Mouse (Mus musculus) heart, embryonic 14.5 days (tissue): ENCODE results near the gene Pml. TPM values are rescaled to one million over a fixed set of nuclear protein-coding genes. Genes with fewer than 3 reads are reported as not detected.
A peak's percentile ranks its signal among the peaks of the same experiment; 100 is the strongest.
"Not testable (repeated sequence)": the region's sequence is repeated elsewhere in the genome, so short reads cannot be mapped to it uniquely, and the experiment has no call there.

Experiments
- ATAC-seq: fragments of 200-750 bp; cut with Nextera tagmentation; 2 replicates; pipeline ENCODE4 v1.8.0; 2017; ENCODE audit warnings: low read depth, moderate TSS enrichment; ENCODE audit not compliant: insufficient number of reproducible peaks, insufficient read depth, low FRiP score
- H3K27ac ChIP-seq, 2 experiments: fragments of 200-500 bp in 1 of 2; fragments of 300-500 bp in 1 of 2; sonication (generic) in 1 of 2; replicated peaks in 1 of 2; 2 replicates each; pipeline ENCODE4 v1.5.1; 2012 to 2014; ENCODE audit warnings: low read depth in 2 of 2, low read length in 2 of 2, control low read depth in 1 of 2, mild to moderate bottlenecking in 1 of 2, mixed read lengths in 1 of 2; ENCODE audit not compliant: control insufficient read depth in 1 of 2, insufficient read depth in 1 of 2
- H3K27me3 ChIP-seq: fragments of 300-500 bp; sonication (generic); 2 replicates; pipeline ENCODE4 v1.6.1; 2014; ENCODE audit warnings: mild to moderate bottlenecking, low read length, control low read depth; ENCODE audit not compliant: control insufficient read depth, insufficient read depth
- H3K36me3 ChIP-seq: fragments of 300-500 bp; sonication (generic); 2 replicates; pipeline ENCODE4 v1.6.1; 2014; ENCODE audit warnings: mild to moderate bottlenecking, control low read depth, low read length, mixed read lengths; ENCODE audit not compliant: control insufficient read depth, insufficient read depth
- H3K4me1 ChIP-seq, 2 experiments: fragments of 200-500 bp in 1 of 2; fragments of 300-500 bp in 1 of 2; sonication (generic) in 1 of 2; 2 replicates each; pipeline ENCODE4 v1.6.1; 2012 to 2014; ENCODE audit warnings: low read length in 2 of 2, control low read depth in 1 of 2, mixed read lengths in 1 of 2; ENCODE audit not compliant: control insufficient read depth in 2 of 2, insufficient read depth in 2 of 2
- H3K4me2 ChIP-seq: fragments of 300-500 bp; sonication (generic); 2 replicates; pipeline ENCODE4 v1.6.1; 2014; ENCODE audit warnings: mild to moderate bottlenecking, low read length
- H3K4me3 ChIP-seq, 2 experiments: fragments of 200-500 bp in 1 of 2; fragments of 300-500 bp in 1 of 2; sonication (generic) in 1 of 2; 2 replicates each; pipeline ENCODE4 v1.5.1; 2012 to 2014; ENCODE audit warnings: low read length in 2 of 2, mild to moderate bottlenecking in 2 of 2, control low read depth in 1 of 2, low read depth in 1 of 2, moderate library complexity in 1 of 2; ENCODE audit not compliant: control insufficient read depth in 1 of 2, insufficient read depth in 1 of 2
- H3K9ac ChIP-seq: fragments of 300-500 bp; sonication (generic); 2 replicates; pipeline ENCODE4 v1.6.1; 2014; ENCODE audit warnings: mild to moderate bottlenecking, low read length
- H3K9me3 ChIP-seq: fragments of 300-500 bp; sonication (generic); 2 replicates; pipeline ENCODE4 v1.6.1; 2016; ENCODE audit warnings: low read length, control low read depth; ENCODE audit not compliant: control insufficient read depth
- WGBS: fragments of 180-500 bp; shearing (Covaris S2); extraction: QIAGEN DNeasy Blood & Tissue Kit; methylation state at CpG from one replicate; pipeline ENCODE4 v1.1.7; 2014; 5-methylcytosine and 5-hydroxymethylcytosine counted together
- polyA plus RNA-seq: library from polyadenylated mRNA; unstranded; fragments of >200 nt; fragmentation: Nextera tagmentation; extraction: Ambion mirVana; gene quantifications from 2 replicates; pipeline ENCODE4 v1.2.1, GENCODE M21; 2014

Pml gene
- polyA plus RNA-seq, 1 experiment from 2014 or later: 11.0 TPM

- no peak overlapping the region for H3K9ac ChIP-seq
- no peak overlapping the region for H3K27ac ChIP-seq
- WGBS: 90% methylated on average over 5 of the region's 5 CpGs
- H3K36me3 ChIP-seq: peaks cover 44% of the 10 kb centered on the region
- peaks cover 7 to 13% of the 10 kb centered on the region in 2 experiments for H3K4me1 ChIP-seq
- H3K27me3 ChIP-seq: no peaks in the 10 kb centered on the region
- H3K4me3 ChIP-seq: no peak overlapping the region
- H3K9me3 ChIP-seq: no peaks in the 10 kb centered on the region
- no peak for ATAC-seq
- H3K4me2 ChIP-seq: no peak overlapping the region
Measured at GRCm38 (mm10) chr9:58262507-58262906, 12.9 kb upstream of the Pml start.

DNA sequence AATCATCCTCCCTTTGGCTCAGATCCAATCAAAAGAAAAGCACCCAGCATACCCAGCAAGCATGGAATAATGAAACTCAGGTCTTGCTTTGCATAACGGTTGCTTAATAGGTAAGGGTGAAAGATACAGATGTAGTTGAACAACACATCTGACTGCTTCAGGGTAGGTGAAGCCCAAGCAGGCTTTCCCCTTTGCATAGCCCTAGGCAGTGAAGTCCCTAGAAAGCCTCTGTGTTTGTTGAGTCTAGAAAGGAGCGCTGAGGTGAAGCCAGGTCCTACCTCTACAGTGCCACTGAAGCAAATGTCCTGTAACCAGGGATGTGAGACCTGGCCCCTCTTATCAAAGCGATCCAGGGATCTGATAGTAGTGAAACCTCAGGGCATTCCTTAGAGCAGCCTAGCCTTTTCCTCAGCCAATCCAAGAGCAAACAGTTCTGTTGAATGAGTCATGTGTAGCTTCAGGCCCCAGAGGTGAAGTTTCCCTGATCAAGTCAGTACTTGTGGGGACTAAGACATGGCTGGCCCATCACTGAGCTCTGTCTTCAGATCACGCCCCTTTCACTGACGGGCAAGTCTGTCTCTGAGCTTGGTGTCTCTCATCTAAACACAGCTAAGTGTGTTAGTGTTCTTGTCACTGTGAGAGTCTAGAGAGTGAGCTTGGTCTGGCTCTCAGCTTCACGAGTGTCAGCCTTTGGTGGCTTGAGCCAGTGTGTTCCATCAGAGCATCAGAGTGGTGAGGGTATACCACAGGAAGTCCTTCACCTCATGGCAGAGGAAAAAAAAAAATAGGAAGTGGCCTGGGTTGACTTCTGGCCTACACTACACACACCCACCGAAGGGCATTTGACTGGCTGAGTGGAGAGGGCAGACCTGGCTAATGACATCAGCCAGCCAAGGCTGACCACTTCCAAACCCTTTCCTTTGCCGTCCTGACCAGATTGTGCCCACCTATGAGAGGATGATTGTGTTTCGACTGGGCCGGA lies 6.4 kb upstream of the Pml start:
- no peaks in the 10 kb centered on the region for H3K27me3 ChIP-seq
- H3K36me3 ChIP-seq: peaks cover 46% of the 10 kb centered on the region
- no peak overlapping the region for H3K27ac ChIP-seq
- 84% methylated on average over 10 of the region's 10 CpGs for WGBS
- H3K4me3 ChIP-seq: no peak overlapping the region
- no peak overlapping the region for H3K4me2 ChIP-seq
- ATAC-seq: no peak
- no peaks in the 10 kb centered on the region; a peak in 1 of 4 replicates for H3K4me1 ChIP-seq
- H3K9me3 ChIP-seq: no peaks in the 10 kb centered on the region
- H3K9ac ChIP-seq: no peak overlapping the region

DNA sequence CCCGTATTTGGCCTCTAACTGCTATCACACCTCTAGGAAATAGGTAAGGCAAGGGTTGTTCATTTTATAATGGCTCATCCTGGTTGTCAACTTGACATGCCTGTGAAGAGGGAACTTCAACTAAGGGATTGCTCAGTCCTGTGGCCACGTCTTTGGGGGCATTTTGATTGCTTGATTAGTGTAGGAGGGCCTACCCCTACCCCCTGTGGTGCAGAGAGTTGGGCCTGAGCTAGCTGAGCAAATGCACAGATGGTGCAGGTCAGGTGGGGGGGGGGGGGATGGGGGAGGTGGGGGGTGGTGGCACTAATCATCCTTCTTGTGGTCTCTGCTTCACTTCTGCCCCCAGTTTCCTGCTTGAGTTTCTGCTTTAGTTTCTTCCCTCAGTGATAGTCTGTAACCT lies 5.5 kb upstream of the Pml start:
- Histone ChIP-seq H3K4me3 (no peak overlapping the region), H3K9me3 (no peaks in the 10 kb centered on the region), H3K36me3 (peaks cover 39% of the 10 kb centered on the region), H3K4me1 (peaks cover 4 to 5% of the 10 kb centered on the region in 2 experiments), H3K9ac (no peak overlapping the region), H3K27me3 (no peaks in the 10 kb centered on the region), H3K27ac (no peak overlapping the region), H3K4me2 (no peak overlapping the region)
- WGBS: 53% methylated on average over 2 of the region's 2 CpGs
- no peak for ATAC-seq

- WGBS: 59% methylated on average over 5 of the region's 5 CpGs
- ATAC-seq, H3K27me3 ChIP-seq, H3K9me3 ChIP-seq: not testable (repeated sequence)
- Histone ChIP-seq H3K9ac (peak overlapping the region; percentile 82), H3K27ac (peak overlapping the region; percentile 65 to 67), H3K36me3 (peaks cover 30% of the 10 kb centered on the region), H3K4me3 (peak overlapping the region; percentile 64 to 86), H3K4me2 (peak overlapping the region; percentile 79), H3K4me1 (peaks cover 8 to 11% of the 10 kb centered on the region in 2 experiments)
Measured at GRCm38 (mm10) chr9:58253805-58254122, 4.2 kb upstream of the Pml start.

GRCm38 (mm10) chr9:58253033-58253804 lies 3.6 kb upstream of the Pml start, which contains the start of gene Stoml1:
Gene Stoml1, plus strand, starts transcription at chr9:58253164.
- Histone ChIP-seq H3K4me1 (peaks cover 9 to 17% of the 10 kb centered on the region in 2 experiments), H3K9me3 (no peaks in the 10 kb centered on the region), H3K27ac (peak within 1 kb of the TSS; percentile 65 to 67), H3K4me2 (peak within 1 kb of the TSS; percentile 79), H3K27me3 (no peaks in the 10 kb centered on the region), H3K4me3 (peak within 1 kb of the TSS; percentile 64 to 86), H3K36me3 (peaks cover 26% of the 10 kb centered on the region), H3K9ac (peak within 1 kb of the TSS; percentile 82)
- ATAC-seq: peak; percentile 94
- under 1% methylated on average over 31 of the region's 31 CpGs for WGBS

GRCm38 (mm10) chr9:58250730-58251129 lies 1.1 kb upstream of the Pml start:
- not testable (repeated sequence) for ATAC-seq
- H3K27ac ChIP-seq: peak overlapping the region; percentile 95 to 97
- WGBS: 90% methylated on average over 1 of the region's 1 CpGs

DNA sequence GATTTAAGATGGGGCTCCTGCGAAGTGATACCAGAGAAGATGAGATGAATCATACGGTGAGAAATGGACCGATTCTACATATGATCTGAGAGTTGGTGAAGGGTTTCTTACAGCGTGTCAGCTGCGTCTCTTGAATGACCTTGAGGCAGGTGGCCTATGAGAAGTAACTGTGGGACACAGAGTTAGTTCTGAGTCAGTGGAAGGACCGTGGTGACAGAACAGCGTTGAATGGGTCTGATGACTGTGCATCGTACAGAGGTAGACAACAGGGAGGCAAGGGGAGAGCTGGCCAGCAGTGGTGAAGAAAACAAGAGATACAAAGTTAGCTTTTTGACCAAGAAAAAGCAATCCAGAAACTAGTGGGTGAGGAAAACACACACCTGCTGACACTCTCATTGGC lies 736 bp upstream of the Pml start:
- peaks cover 19 to 35% of the 10 kb centered on the region in 2 experiments for H3K4me1 ChIP-seq
- 62% methylated on average over 8 of the region's 8 CpGs for WGBS
- ATAC-seq: no peak

More at GRCm38 (mm10) chr9:58250730-58251129, 1.1 kb upstream of the Pml start:
- peak overlapping the region; percentile 85; the same call in 1 of the 2 replicates for H3K9ac ChIP-seq
- H3K4me2 ChIP-seq, H3K9me3 ChIP-seq, H3K4me3 ChIP-seq, H3K36me3 ChIP-seq, H3K27me3 ChIP-seq: not testable (repeated sequence)
- peaks cover 19 to 35% of the 10 kb centered on the region in 2 experiments for H3K4me1 ChIP-seq

More for the DNA sequence above, 736 bp upstream of the Pml start:
- H3K27ac ChIP-seq: peak overlapping the region; percentile 95 to 97
- no peak overlapping the region for H3K4me3 ChIP-seq
- H3K4me2 ChIP-seq: peak overlapping the region; percentile 77
- peaks cover 6% of the 10 kb centered on the region; the same call in 1 of the 2 replicates for H3K36me3 ChIP-seq
- H3K9ac ChIP-seq: peak overlapping the region; percentile 85
- no peaks in the 10 kb centered on the region for H3K27me3 ChIP-seq
- no peaks in the 10 kb centered on the region for H3K9me3 ChIP-seq
